Mouse (Mus musculus): ENCODE measurements around the gene AA467197. TPM values are rescaled to one million over a fixed set of nuclear protein-coding genes. Genes with fewer than 3 reads are reported as not detected.

Gene AA467197
- total RNA-seq (2021), result 1 to 10 TPM in 1 of 2 experiments, not detected in 1; 1.5 TPM

- no peak for DNase-seq
Observed at GRCm38 (mm10) chr2:122636686-122637085, at the start of gene AA467197. Gene AA467197, plus strand, starts transcription at chr2:122636986.

- DNase-seq, result no peak
Observed at GRCm38 (mm10) chr2:122587861-122588519, 48.8 kb upstream of the AA467197 start.

GRCm38 (mm10) chr2:122590351-122590750, 46.4 kb upstream of the AA467197 start:
- DNase-seq, result no peak

- DNase-seq, result no peak
Observed at GRCm38 (mm10) chr2:122591213-122591612, 45.6 kb upstream of the AA467197 start.

GRCm38 (mm10) chr2:122595461-122595860, 41.3 kb upstream of the AA467197 start:
- DNase-seq, result no peak

DNA sequence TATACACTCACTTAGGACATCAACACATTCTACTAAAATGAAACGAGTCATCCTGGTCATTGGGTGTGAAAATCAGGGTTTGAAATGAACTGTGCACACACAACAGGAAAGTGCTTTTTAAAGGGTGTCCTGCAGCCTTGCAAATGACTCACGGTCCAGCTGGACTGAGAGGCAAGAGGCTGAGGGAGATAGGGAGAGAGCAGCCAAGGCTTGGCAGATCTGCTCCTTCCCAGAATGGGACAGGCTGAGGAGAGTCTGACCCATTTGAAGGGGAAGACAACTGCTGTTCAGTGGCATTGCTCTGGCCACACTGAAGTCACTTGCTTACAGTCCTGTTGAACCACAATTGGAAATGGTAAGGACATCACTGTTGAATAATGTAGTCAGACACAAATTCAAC, 37.0 kb upstream of the AA467197 start:
- no peak for DNase-seq

DNA sequence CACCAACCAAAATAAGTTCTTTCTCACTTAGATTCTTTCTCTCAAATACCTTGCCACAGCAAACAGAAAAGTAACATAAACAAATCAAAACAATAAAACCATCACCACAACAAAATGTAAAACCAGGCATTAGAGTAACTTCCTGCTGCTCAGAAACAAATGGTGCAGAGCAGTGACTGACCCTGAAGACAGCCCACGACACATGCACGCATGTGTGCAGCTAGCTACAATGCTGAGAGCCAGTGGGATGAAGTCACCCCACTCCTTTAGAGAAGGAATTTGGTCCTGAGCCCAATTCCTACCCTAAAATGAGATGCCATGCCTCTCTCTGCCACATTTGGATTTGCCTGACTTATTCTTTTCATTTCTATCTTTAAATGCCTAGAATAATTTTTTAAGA, 35.4 kb upstream of the AA467197 start:
- no peak for DNase-seq

- no peak for DNase-seq
Observed at GRCm38 (mm10) chr2:122605829-122606228, 31.0 kb upstream of the AA467197 start.

- DNase-seq, result no peak
Observed at GRCm38 (mm10) chr2:122608820-122609219, 28.0 kb upstream of the AA467197 start.

DNA sequence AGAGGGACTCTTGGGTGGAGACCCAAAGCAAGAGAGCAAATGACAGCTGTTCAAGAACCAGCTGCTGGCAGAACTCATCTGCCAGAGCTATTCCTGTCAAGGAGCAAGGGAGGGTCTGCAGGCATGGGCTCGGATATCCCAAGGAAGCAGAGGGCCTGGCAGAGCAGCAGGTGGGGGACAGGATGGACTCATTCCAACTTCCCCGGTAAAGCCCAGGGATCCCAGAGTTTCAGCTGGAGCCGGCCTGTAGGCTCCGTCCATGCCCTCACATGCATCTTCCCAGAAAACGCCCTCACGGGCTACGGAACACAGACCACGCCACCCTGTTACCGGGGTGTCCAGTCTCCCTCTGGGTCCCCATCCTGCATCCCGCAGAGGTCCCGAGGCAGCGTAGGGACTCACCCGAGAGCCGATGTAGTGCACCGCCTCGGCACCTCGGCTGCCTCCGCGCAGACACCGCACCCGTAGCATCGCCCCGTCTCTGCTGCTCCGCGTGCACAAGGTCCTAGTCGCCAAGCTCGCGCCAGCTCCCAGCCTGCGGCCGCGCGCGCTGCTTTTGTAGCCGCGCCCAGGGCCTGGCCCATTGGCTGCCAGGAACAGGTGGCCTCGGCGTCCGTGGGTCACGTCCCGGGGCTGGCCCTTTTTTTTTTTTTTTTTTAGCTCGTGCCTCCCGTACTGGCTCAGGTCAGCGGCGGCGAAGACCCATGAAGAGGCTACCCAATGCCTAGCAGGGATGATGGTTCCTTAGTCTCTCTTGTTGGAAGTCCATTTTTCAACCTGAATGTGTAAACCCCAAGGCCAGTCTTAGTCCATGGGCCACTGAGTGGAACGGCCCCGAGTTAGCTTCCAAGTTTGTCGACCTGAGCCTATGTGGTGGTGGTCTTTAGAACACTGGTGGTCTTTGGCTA, 25.8 kb upstream of the AA467197 start, which contains the start of gene Gatm:
Gene Gatm, minus strand, starts transcription at position 558 of the 908 bp plus-strand sequence.
- DNase-seq, result peak; percentile 66 to 76

DNA sequence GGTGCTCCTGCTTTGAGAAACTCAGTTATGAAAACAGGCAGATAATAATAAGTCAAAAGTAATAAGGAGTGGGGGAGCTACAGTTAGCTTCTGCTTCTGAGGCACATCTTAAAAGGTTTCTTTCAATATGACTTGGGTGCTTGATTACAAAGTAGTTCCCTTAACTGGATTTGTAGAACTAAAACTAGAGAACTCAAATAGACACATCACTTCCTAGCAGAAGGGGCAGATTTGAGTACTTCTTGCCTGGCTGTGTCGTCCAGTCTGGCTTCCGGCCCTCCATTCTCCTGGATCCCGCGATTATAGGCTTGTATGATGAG, 25.2 kb upstream of the AA467197 start:
- no peak for DNase-seq

GRCm38 (mm10) chr2:122616237-122616636, 20.5 kb upstream of the AA467197 start:
- DNase-seq, result peak in 1 of 2 experiments; percentile 23

GRCm38 (mm10) chr2:122617792-122618191, 19.0 kb upstream of the AA467197 start:
- no peak for DNase-seq

- no peak for DNase-seq
Observed at GRCm38 (mm10) chr2:122618719-122619118, 18.1 kb upstream of the AA467197 start.

DNA sequence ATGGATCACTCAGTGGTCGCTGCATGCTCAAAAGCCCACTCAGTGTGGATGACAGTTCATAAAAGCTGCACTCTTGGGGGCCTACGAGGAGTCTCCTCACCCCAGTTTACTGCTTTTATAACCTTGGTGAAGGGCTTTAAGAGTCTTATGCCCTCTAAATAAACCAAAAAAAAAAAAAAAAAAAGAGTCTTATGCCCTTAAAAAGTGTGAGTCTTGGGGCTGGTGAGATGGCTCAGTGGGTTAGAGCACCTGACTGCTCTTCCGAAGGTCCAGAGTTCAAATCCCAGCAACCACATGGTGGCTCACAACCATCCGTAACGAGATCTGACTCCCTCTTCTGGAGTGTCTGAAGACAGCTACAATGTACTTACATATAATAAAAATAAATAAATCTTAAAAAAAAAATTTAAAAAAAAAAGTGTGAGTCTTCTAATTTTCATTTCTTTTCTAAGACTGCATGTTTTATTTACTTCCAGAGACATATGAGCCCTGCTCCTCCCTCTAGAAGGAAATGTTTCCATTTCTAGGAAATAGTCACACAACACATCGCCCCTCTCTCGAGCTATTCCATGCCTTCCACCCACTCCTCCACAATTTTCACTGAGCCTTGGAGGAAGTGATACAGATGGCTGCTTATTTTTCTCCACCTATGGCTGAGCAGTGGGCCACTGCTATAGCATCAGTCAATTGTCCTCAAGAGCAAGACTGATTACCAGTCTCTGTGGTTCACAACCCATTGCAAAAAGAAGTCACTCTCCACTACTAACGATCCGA, 15.3 kb upstream of the AA467197 start:
- DNase-seq, result no peak

DNA sequence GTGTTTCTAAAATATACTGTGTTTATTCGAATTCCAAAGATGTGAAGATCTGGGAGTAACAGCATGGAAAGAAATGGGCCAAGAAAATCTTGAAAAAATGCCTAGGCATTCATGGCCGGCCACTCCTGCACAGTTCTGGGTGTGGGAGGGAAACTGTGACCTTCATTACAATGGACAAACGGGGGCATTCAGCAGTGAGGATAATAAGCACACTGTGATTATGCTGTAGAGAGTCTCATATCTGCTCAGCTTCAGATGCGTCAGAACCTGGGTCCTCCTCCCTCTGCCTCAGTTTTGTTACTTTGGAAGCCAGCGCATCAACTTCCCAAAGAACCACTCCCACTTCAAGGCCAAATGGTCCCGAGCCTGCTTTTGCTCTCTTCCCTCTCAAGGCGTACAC, 10.9 kb upstream of the AA467197 start:
- no peak for DNase-seq

GRCm38 (mm10) chr2:122628976-122629375, 7.8 kb upstream of the AA467197 start:
- peak; percentile 72 to 74 for DNase-seq

GRCm38 (mm10) chr2:122629871-122630270, 6.9 kb upstream of the AA467197 start:
- DNase-seq, result no peak

DNA sequence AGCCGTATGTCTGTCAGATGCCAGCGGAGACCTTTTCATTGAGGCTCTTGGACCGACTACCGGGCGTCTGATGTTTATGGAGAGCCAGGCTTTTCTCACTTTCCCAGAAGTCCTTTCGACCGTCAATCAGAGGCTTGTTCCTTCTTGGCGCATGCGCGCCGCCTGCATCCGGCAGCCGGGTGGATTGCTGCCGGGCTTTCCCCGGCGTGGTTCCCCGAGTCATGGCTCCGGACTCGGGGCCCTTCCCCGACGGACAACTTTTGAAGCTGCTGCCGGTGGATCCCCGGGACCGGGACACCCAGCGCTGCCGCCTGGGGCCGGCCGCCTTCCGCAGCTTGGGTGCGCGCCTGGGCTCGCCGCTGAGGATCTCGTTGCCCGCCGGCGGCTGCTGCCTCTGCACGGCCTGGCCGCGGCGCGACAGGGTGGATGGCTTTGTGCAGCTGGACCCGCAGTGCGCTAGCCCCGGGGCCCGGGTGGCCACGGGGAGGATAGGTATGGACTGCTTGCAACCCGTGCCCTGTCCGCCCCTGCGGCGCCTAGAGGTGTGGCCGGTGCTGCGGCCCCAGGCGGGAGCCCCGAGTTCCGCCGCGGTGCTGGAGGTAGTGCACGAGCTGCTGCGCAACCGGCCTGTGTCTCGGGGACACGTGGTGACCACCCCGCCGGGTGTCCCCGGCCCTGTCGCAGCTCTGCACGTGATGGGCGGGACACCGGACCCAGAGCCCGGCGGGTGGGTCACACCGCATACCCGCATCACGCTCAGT, 6.1 kb upstream of the AA467197 start:
- peak; percentile 90 for DNase-seq

DNA sequence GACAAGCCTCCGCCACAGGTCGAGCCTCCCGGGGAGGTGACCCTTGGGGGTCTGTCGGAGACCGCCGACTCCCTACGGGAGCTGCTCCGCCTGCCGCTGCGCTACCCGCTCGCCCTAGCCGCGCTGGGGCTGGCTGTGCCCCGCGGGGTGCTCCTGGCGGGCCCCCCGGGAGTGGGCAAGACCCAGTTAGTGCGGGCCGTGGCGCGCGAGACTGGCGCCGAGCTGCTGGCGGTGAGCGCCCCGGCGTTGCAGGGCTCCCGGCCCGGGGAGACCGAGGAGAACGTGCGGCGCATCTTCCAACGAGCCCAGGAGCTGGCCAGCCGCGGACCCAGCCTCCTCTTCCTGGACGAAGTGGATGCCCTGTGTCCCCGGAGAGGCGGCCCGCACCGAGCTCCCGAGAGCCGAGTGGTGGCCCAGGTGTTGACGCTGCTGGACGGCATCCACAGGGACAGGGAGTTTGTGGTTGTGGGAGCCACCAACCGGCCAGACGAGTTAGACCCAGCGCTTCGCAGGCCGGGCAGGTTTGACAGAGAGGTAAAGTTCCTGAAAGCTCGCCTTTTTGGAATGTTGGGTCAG, 5.5 kb upstream of the AA467197 start:
- DNase-seq, result no peak

- peak; percentile 37 to 50 for DNase-seq
Observed at GRCm38 (mm10) chr2:122637526-122637997, 776 bp downstream of the AA467197 start.

- DNase-seq, result no peak
Observed at GRCm38 (mm10) chr2:122638029-122638428, 1.2 kb downstream of the AA467197 start.

Data from layer of hippocampus, postnatal 36 days (tissue).